Mouse (Mus musculus) limb, embryonic 10.5 days (tissue): Measurements from ENCODE around the gene Rnf216. TPM values are rescaled to one million over a fixed set of nuclear protein-coding genes. Genes with fewer than 3 reads are reported as not detected.
"Not testable (repeated sequence)": the region's sequence is repeated elsewhere in the genome, so short reads cannot be mapped to it uniquely, and the experiment has no call there.

Experiments used
- DNase-seq: peaks from one replicate; pipeline ENCODE4 v3.0.0-alpha.2; 2017; ENCODE audit warnings: low spot score
- H3K27ac ChIP-seq: fragments of 300-500 bp; sonication (generic); 2 replicates; pipeline ENCODE4 v1.5.1; 2016; ENCODE audit warnings: mild to moderate bottlenecking
- H3K27me3 ChIP-seq: fragments of 300-500 bp; sonication (generic); 2 replicates; pipeline ENCODE4 v1.6.1; 2016; ENCODE audit warnings: low read depth, mild to moderate bottlenecking; ENCODE audit not compliant: poor library complexity, severe bottlenecking
- H3K36me3 ChIP-seq: fragments of 300-500 bp; sonication (generic); 2 replicates; pipeline ENCODE4 v1.6.1; 2016; ENCODE audit warnings: mild to moderate bottlenecking, moderate library complexity
- H3K4me1 ChIP-seq: fragments of 300-500 bp; sonication (generic); 2 replicates; pipeline ENCODE4 v1.6.1; 2016
- H3K4me3 ChIP-seq: fragments of 300-500 bp; sonication (generic); 2 replicates; pipeline ENCODE4 v1.5.1; 2016; ENCODE audit warnings: mild to moderate bottlenecking, moderate library complexity
- H3K9me3 ChIP-seq: fragments of 300-500 bp; sonication (generic); replicated peaks from 2 replicates; pipeline ENCODE4 v1.6.1; 2016; ENCODE audit warnings: mild to moderate bottlenecking
- WGBS: fragments of 180-500 bp; shearing (Covaris S2); methylation state at CpG from one replicate; pipeline ENCODE4 v1.1.7; 2016; 5-methylcytosine and 5-hydroxymethylcytosine counted together
- polyA plus RNA-seq: library from polyadenylated mRNA; unstranded; fragments of >200 nt; fragmentation: Nextera tagmentation; extraction: Ambion mirVana; gene quantifications from 2 replicates; pipeline ENCODE4 v1.2.1, GENCODE M21; 2016

Rnf216 gene
- polyA plus RNA-seq: 48.1 and 51.5 TPM in 2 replicates

DNA sequence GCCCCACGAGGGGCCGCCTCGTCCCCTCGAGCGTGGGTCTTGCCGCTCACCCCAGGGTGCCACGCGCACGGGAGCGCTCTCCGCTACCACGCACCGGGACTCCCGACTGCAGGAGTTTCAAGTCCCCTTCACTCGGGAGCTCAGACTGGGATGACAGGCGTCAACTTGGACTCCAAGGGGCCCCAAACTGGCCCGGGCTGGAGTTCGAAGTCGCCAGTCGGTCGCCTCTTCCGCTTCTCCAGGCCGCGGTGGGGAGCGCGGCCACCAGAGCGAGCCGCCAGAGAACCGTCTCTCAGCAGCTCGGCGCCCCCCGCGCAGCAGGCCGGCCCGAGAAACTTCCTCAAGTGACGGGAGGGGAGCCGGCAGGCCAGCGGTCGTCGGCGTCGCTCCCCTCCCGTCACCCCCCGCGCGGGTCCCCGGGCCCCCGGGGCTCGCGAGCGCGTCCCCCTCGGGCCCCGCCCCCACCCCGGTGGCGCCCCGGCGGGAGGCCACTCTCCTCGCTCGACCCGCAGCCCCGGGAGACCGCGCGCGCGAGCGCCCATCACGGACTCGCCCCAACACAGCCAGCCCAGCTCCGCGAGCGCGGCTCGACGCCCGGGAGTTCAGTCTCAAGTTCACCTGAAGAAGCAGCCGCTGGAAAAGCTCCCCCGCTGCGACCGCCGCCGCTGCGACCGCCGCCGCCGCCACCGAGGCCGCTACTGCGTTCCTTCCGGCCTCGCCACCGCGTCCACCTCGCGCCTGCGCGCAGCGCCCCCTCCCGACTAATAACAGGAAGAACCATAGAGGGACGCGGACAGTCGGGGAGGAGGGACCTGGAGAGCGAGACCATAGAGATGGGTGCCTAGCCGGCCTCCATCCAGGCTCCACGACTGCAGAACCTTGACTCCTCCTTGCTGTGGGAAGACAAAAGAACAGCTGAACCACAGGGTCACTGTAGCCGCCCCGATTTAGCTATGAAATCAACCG lies at the start of gene Rnf216:
Gene Rnf216 (minus strand): TSS at position 714 of the 966 bp plus-strand sequence.
- Histone ChIP-seq H3K27ac (peak within 1 kb of the TSS; percentile 97), H3K36me3 (peaks cover 19% of the 10 kb centered on the region), H3K4me1 (peaks cover 10% of the 10 kb centered on the region), H3K27me3 (no peaks in the 10 kb centered on the region), H3K4me3 (peak within 1 kb of the TSS; percentile 95), H3K9me3 (no peaks in the 10 kb centered on the region)
- WGBS: 2% methylated on average over 93 of the region's 110 CpGs
- peak; percentile 96 for DNase-seq

DNA sequence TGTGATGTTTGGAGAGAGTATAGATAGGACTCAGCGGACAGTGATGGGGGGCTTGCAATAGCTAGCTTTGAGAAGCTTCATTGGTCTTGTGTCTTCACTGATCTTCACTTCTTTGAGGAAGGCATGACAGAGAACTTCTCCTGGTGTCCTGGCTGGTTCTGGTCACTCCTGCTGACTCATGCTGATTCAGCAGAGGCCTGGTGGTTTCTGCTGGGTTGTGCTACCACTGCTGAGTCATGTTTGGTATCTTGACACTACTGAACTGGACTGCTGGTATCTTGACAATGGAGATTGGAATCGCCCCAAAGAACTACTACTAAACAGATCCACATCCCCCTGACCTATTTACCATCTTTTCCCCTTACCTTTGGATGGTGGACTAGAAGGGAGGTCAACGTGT lies 42.7 kb upstream of the Rnf216 start:
- no peak for DNase-seq
- Histone ChIP-seq H3K27ac (no peak overlapping the region), H3K4me3 (no peak overlapping the region), H3K4me1 (no peaks in the 10 kb centered on the region), H3K36me3 (no peaks in the 10 kb centered on the region), H3K27me3 (peaks cover 57% of the 10 kb centered on the region), H3K9me3 (no peaks in the 10 kb centered on the region)
- WGBS: 85% methylated on average over 3 of the region's 3 CpGs

GRCm38 (mm10) chr5:143153756-143154155 lies 41.0 kb upstream of the Rnf216 start:
- Histone ChIP-seq H3K36me3 (no peaks in the 10 kb centered on the region), H3K27ac (no peak overlapping the region), H3K9me3 (no peaks in the 10 kb centered on the region), H3K4me3 (no peak overlapping the region), H3K27me3 (peaks cover 42% of the 10 kb centered on the region), H3K4me1 (no peaks in the 10 kb centered on the region)
- 89% methylated on average over 10 of the region's 10 CpGs for WGBS
- no peak for DNase-seq

- DNase-seq: no peak
- Histone ChIP-seq H3K9me3 (no peaks in the 10 kb centered on the region), H3K36me3 (no peaks in the 10 kb centered on the region), H3K27ac (no peak overlapping the region), H3K4me1 (no peaks in the 10 kb centered on the region), H3K4me3 (no peak overlapping the region), H3K27me3 (0 out of 2 replicates have a peak, but pooled peaks cover 6% of the 10 kb centered on the region)
- WGBS: 86% methylated on average over 2 of the region's 2 CpGs
These were observed 37.2 kb upstream of the Rnf216 start for GRCm38 (mm10) chr5:143150044-143150443.

DNA sequence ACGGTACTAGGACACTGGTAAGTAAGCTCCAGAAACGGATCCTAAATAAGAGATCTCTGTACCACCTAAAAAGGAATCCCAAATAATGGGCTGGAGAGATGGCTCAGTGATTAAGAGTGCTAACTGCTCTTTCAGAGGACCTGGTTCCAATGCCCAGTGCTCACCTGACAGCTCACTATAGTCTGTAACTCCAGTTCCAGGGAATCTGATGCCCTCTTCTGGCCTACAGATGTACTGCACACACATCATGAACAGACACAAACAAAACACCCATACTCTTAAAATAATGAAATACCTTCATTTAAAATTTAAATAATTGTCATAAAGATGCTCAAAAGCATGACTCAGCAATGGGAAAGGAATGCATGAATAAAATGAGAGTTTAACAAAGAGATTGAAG lies 36.7 kb upstream of the Rnf216 start:
- no peak for DNase-seq
- no peaks in the 10 kb centered on the region for H3K4me1 ChIP-seq
- 92% methylated on average over 2 of the region's 2 CpGs for WGBS

GRCm38 (mm10) chr5:143148661-143149060 lies 35.9 kb upstream of the Rnf216 start:
- no peaks in the 10 kb centered on the region for H3K4me1 ChIP-seq
- no peaks in the 10 kb centered on the region for H3K36me3 ChIP-seq
- no peaks in the 10 kb centered on the region for H3K27me3 ChIP-seq
- 95% methylated on average over 5 of the region's 5 CpGs for WGBS
- no peak overlapping the region for H3K4me3 ChIP-seq
- no peak overlapping the region for H3K27ac ChIP-seq
- DNase-seq: no peak
- H3K9me3 ChIP-seq: no peaks in the 10 kb centered on the region

More for the DNA sequence above, 36.7 kb upstream of the Rnf216 start:
- H3K4me3 ChIP-seq: no peak overlapping the region
- 0 out of 2 replicates have a peak, but pooled peaks cover 1% of the 10 kb centered on the region for H3K27me3 ChIP-seq
- no peaks in the 10 kb centered on the region for H3K9me3 ChIP-seq
- no peak overlapping the region for H3K27ac ChIP-seq
- H3K36me3 ChIP-seq: no peaks in the 10 kb centered on the region

- H3K4me3 ChIP-seq: no peak within 1 kb of the TSS
- no peaks in the 10 kb centered on the region for H3K4me1 ChIP-seq
- DNase-seq: no peak
- no peaks in the 10 kb centered on the region for H3K9me3 ChIP-seq
- no peak within 1 kb of the TSS for H3K27ac ChIP-seq
- no peaks in the 10 kb centered on the region for H3K36me3 ChIP-seq
- WGBS: 77% methylated on average over 3 of the region's 3 CpGs
- H3K27me3 ChIP-seq: no peaks in the 10 kb centered on the region
These were observed 34.7 kb upstream of the Rnf216 start, which contains the start of gene Olfr718-ps1 for GRCm38 (mm10) chr5:143147481-143147880. TSS of gene Olfr718-ps1 (minus strand) at chr5:143147581.

DNA sequence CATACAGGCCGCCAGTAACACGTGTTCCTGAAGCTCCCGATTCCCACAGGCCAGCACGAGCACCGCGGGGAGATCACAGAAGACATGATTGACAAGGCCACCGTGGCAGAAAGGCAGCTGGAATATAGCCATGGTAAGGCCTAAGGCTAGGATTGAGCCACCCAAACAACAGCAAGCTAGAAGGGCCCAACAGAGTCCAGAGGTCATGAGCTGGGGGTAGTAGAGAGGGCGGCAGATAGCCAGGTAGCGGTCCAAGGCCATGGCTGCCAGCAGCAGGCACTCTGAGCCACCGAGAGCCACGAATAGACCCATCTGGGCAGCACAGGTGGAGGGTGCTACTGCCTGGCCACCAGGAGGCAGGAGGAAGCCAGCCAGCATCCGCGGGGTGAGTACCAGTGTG lies 24.8 kb upstream of the Rnf216 start:
- H3K27ac ChIP-seq: no peak overlapping the region
- no peak overlapping the region for H3K4me3 ChIP-seq
- DNase-seq: no peak
- H3K27me3 ChIP-seq: no peaks in the 10 kb centered on the region
- 90% methylated on average over 13 of the region's 13 CpGs for WGBS
- H3K4me1 ChIP-seq: no peaks in the 10 kb centered on the region
- no peaks in the 10 kb centered on the region for H3K9me3 ChIP-seq
- H3K36me3 ChIP-seq: no peaks in the 10 kb centered on the region

DNA sequence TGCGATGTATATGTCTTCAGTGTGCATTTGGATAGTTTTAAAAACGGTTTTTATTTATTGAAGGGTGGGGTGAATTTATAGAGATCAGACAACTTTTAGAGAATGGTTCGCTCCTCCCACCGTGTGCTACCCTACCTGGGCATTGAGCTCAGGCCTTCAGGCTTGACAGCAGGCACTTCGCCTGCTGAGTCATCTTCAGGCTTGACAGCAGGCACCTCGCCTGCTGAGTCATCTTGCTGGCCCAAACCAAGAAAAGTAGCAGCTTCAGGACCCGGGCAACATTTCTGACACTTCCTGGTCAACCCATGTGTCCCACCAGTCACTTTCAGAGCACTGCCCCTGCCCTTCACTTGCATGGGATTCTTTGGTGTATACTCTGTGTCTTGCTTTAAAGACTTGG lies 22.2 kb upstream of the Rnf216 start:
- no peak overlapping the region for H3K27ac ChIP-seq
- H3K27me3 ChIP-seq: no peaks in the 10 kb centered on the region
- H3K36me3 ChIP-seq: no peaks in the 10 kb centered on the region
- H3K9me3 ChIP-seq: no peaks in the 10 kb centered on the region
- DNase-seq: no peak
- no peaks in the 10 kb centered on the region for H3K4me1 ChIP-seq
- WGBS: 93% methylated on average over 7 of the region's 7 CpGs
- H3K4me3 ChIP-seq: no peak overlapping the region

DNA sequence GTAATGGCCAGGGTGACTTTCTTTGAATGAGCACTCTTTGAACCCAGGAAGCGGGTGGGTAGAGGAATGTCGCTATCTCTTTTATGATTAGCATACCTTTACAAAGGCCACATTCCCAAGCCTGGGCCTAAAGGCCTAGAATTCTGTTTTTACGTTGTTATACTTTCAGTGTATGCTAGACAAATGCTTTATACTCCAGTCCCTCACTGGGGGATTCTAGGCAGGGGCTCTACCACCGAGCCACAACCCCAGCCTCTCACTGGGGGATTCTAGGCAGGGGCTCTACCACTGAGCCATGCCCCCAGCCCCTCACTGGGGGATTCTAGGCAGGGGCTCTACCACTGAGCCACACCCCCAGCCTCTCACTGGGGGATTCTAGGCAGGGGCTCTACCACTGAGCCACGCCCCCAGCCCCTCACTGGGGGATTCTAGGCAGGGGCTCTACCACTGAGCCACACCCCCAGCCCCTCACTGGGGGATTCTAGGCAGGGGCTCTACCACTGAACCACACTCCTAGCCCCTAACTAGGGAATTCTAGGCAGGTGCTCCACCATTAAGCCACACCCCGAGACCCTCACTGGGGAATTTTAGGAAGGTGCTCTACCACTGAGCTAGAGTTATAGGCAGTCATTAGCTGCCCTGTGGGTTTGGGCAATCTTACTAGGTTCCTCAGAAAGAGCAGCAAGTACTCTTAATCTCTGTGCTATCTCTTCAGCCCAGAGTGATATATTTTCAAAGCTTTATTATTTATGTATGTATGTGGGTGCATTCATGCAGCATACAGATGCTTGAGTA lies 21.6 kb upstream of the Rnf216 start:
- H3K9me3 ChIP-seq, H3K4me3 ChIP-seq, DNase-seq, H3K27ac ChIP-seq, H3K27me3 ChIP-seq, H3K36me3 ChIP-seq, H3K4me1 ChIP-seq: not testable (repeated sequence)
- 78% methylated on average over 4 of the region's 6 CpGs for WGBS

GRCm38 (mm10) chr5:143132935-143133514 lies 20.2 kb upstream of the Rnf216 start:
- Histone ChIP-seq H3K36me3 (no peaks in the 10 kb centered on the region), H3K27me3 (no peaks in the 10 kb centered on the region), H3K9me3 (no peaks in the 10 kb centered on the region; the same call in 1 of the 2 replicates), H3K4me1 (no peaks in the 10 kb centered on the region), H3K27ac (no peak overlapping the region), H3K4me3 (no peak overlapping the region)
- WGBS: 80% methylated on average over 13 of the region's 13 CpGs
- DNase-seq: no peak

DNA sequence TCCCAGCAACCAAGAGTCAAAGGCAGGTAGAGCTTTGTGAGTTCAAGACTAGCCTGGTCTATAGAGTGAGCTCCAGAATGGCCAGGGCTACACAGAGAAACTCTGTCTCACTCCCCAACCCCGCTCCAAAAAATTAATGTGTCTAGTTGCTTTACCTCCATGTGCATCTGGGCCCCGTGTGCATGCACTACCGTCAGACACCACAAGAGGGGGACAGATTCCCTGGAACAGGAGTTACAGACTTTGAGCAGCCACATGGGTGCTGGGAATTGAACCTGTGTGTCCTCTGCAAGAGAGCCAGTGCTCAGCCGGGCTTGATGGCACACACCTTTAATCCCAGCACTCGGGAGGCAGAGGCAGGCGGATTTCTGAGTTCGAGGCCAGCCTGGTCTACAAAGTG lies 17.5 kb upstream of the Rnf216 start:
- 90% methylated on average over 7 of the region's 7 CpGs for WGBS
- no peak overlapping the region for H3K4me3 ChIP-seq
- no peak for DNase-seq
- H3K4me1 ChIP-seq: no peaks in the 10 kb centered on the region
- H3K36me3 ChIP-seq: no peaks in the 10 kb centered on the region
- no peak overlapping the region for H3K27ac ChIP-seq
- no peaks in the 10 kb centered on the region for H3K27me3 ChIP-seq
- no peaks in the 10 kb centered on the region; the same call in 1 of the 2 replicates for H3K9me3 ChIP-seq
